Mouse (Mus musculus): ENCODE measurements around the gene Snx12. TPM values are rescaled to one million over a fixed set of nuclear protein-coding genes. Genes with fewer than 3 reads are reported as not detected.

Gene Snx12
- polyA plus RNA-seq, 1 experiment, result 23.3 TPM

DNA sequence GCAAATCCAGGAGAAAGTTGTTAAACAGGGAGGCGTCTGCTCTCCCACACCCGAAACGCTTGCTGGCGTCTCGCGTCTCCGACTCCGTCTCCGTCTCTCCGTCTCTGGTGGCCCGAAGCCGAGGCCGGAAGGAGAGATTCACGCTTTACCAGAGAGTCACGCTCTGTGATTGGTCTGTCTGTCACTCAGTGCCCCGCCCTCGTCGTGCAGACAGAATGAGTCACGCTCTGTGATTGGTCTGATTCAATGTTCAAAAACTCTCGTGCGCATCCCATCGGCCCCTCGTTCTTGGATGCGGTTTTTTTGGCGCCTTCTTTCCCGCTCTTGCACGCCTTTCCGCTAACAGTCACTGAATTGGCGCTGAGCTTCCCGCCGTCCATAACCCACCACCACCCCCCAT, 162.8 kb downstream of the Snx12 start, which contains the start of gene Tex11:
TSS of gene Tex11 (minus strand) at position 127 of the 400 bp plus-strand sequence.
- Histone ChIP-seq H3K4me3 (replicated peaks; ENCODE audit: control insufficient read depth, low read depth, low read length) (no peak within 1 kb of the TSS), H3K27ac (ENCODE audit: control insufficient read depth, insufficient read depth, low read depth, low read length, poor library complexity) (no peak within 1 kb of the TSS), H3K4me1 (ENCODE audit: control insufficient read depth, insufficient read depth, low read length) (no peaks in the 10 kb centered on the region)
- WGBS, result 88% methylated on average over 31 of the region's 31 CpGs
- no peak for TF ChIP-seq CTCF (IDR thresholded peaks at IDR 0.05; ENCODE audit: control insufficient read depth, insufficient read depth, low read length)
- TF ChIP-seq POLR2A (IDR thresholded peaks at IDR 0.05; ENCODE audit: borderline replicate concordance, control insufficient read depth, low read depth, low read length), result no peak

Other genes starting within 250 kb of the Snx12 start
- 1.1 TPM in 1 of 2 replicates, not detected in the other for gene Tex11, start 162.9 kb downstream of the Snx12 start, polyA plus RNA-seq (2011; ENCODE audit: insufficient read depth, insufficient read length, low replicate concordance, missing spikeins)
- gene Slc7a3, start 136.5 kb downstream of the Snx12 start, polyA plus RNA-seq (2011; ENCODE audit: insufficient read depth, insufficient read length, low replicate concordance, missing spikeins), result 11.5 TPM in 1 of 2 replicates, not detected in the other
- gene Foxo4, start 32.0 kb upstream of the Snx12 start, polyA plus RNA-seq (2011; ENCODE audit: insufficient read depth, insufficient read length, low replicate concordance, missing spikeins), result 20.9 and 23.4 TPM in 2 replicates
- not detected in 2 replicates for gene Gm614, start 41.4 kb upstream of the Snx12 start, polyA plus RNA-seq (2011; ENCODE audit: insufficient read depth, insufficient read length, low replicate concordance, missing spikeins)
- gene Il2rg, start 45.7 kb upstream of the Snx12 start, polyA plus RNA-seq (2011; ENCODE audit: insufficient read depth, insufficient read length, low replicate concordance, missing spikeins), result 12.4 and 32.4 TPM in 2 replicates
- gene Gm20489, start 46.5 kb upstream of the Snx12 start, polyA plus RNA-seq (2011; ENCODE audit: insufficient read depth, insufficient read length, low replicate concordance, missing spikeins), result not detected in 2 replicates
- 122 and 196 TPM in 2 replicates for gene Med12, start 51.5 kb upstream of the Snx12 start, polyA plus RNA-seq (2011; ENCODE audit: insufficient read depth, insufficient read length, low replicate concordance, missing spikeins)
- gene Nlgn3, start 76.6 kb upstream of the Snx12 start, polyA plus RNA-seq (2011; ENCODE audit: insufficient read depth, insufficient read length, low replicate concordance, missing spikeins), result 2.1 TPM in 1 of 2 replicates, not detected in the other
- gene Gjb1, start 153.8 kb upstream of the Snx12 start, polyA plus RNA-seq (2011; ENCODE audit: insufficient read depth, insufficient read length, low replicate concordance, missing spikeins), result 1.1 and 4.7 TPM in 2 replicates
- 9.3 and 26.9 TPM in 2 replicates for gene Zmym3, start 198.3 kb upstream of the Snx12 start, polyA plus RNA-seq (2011; ENCODE audit: insufficient read depth, insufficient read length, low replicate concordance, missing spikeins)
- 112 and 164 TPM in 2 replicates for gene Nono, start 206.8 kb upstream of the Snx12 start, polyA plus RNA-seq (2011; ENCODE audit: insufficient read depth, insufficient read length, low replicate concordance, missing spikeins)
- gene Itgb1bp2, start 226.5 kb upstream of the Snx12 start, polyA plus RNA-seq (2011; ENCODE audit: insufficient read depth, insufficient read length, low replicate concordance, missing spikeins), result 2.4 and 4.1 TPM in 2 replicates

Measured in bone marrow, adult 2 months (tissue).